In genomic region chr6:4740511-4740910, GRCm38 (mm10) we compare ENCODE assay signal across 8 mouse cellular contexts. TPM values are rescaled to one million over a fixed set of nuclear protein-coding genes. Genes with fewer than 3 reads are reported as not detected.
DNase-seq lines count a peak whose midpoint lies in the region; ATAC-seq and TF ChIP-seq lines count a peak whose summit lies in the region.

No protein-coding gene starts in this region.

- WGBS in embryonic facial prominence, embryonic 11.5 days, result 23% methylated on average over 6 of the region's 6 CpGs
- WGBS in heart, embryonic 12.5 days, result 14% methylated on average over 6 of the region's 6 CpGs
- WGBS in limb, embryonic 10.5 days, result 41% methylated on average over 6 of the region's 6 CpGs

- H3K27ac ChIP-seq in embryonic facial prominence, embryonic 11.5 days (replicated peaks; ENCODE audit: low read depth, low read length), result no peak overlapping the region
- H3K27ac ChIP-seq in heart, embryonic 12.5 days (ENCODE audit: poor library complexity, severe bottlenecking), result no peak overlapping the region
- H3K27ac ChIP-seq in limb, embryonic 10.5 days, result 0 out of 2 replicates have a peak overlapping the region, but pooled peaks have one; percentile 16

- no peaks in the 10 kb centered on the region for H3K4me1 ChIP-seq in embryonic facial prominence, embryonic 11.5 days (ENCODE audit: control insufficient read depth, insufficient read depth, low read length)
- peaks cover 41% of the 10 kb centered on the region for H3K4me1 ChIP-seq in heart, embryonic 12.5 days (replicated peaks)
- peaks cover 59% of the 10 kb centered on the region for H3K4me1 ChIP-seq in limb, embryonic 10.5 days

- no peak overlapping the region for H3ac ChIP-seq in myocyte (ENCODE audit: control insufficient read depth, insufficient read length)

- no peaks in the 10 kb centered on the region for H3K36me3 ChIP-seq in embryonic facial prominence, embryonic 11.5 days (replicated peaks; ENCODE audit: control insufficient read depth, insufficient read depth, low read depth, low read length)
- no peaks in the 10 kb centered on the region for H3K36me3 ChIP-seq in heart, embryonic 12.5 days
- peaks cover under 1% of the 10 kb centered on the region; the same call in 1 of the 2 replicates for H3K36me3 ChIP-seq in limb, embryonic 10.5 days
- no peaks in the 10 kb centered on the region for H3K36me3 ChIP-seq in myocyte (ENCODE audit: control insufficient read depth, insufficient read depth)

- no peaks in the 10 kb centered on the region for H3K9me3 ChIP-seq in embryonic facial prominence, embryonic 11.5 days (replicated peaks; ENCODE audit: control insufficient read depth, low read length)
- no peaks in the 10 kb centered on the region for H3K9me3 ChIP-seq in heart, embryonic 12.5 days (replicated peaks)
- no peaks in the 10 kb centered on the region for H3K9me3 ChIP-seq in limb, embryonic 10.5 days (replicated peaks)

- DNase-seq in urinary bladder, postnatal 14 days (ENCODE audit: low spot score), result peak; percentile 37
- no peak for DNase-seq in urinary bladder, adult 2 months (ENCODE audit: low spot score)
- peak; percentile 33 for DNase-seq in embryonic facial prominence, embryonic 11.5 days (ENCODE audit: low spot score)
- DNase-seq in limb, embryonic 10.5 days (ENCODE audit: low spot score), result no peak
- DNase-seq in thymus, adult 18-20 months, result no peak

- no peak overlapping the region for H3K9ac ChIP-seq in embryonic facial prominence, embryonic 11.5 days (replicated peaks; ENCODE audit: low read length)
- no peak overlapping the region for H3K9ac ChIP-seq in heart, embryonic 12.5 days

- H3K4me3 ChIP-seq in embryonic facial prominence, embryonic 11.5 days (ENCODE audit: low read depth, low read length), result no peak overlapping the region
- H3K4me3 ChIP-seq in heart, embryonic 12.5 days, result no peak overlapping the region
- no peak overlapping the region for H3K4me3 ChIP-seq in limb, embryonic 10.5 days
- H3K4me3 ChIP-seq in myocyte, result no peak overlapping the region

- H3K27me3 ChIP-seq in embryonic facial prominence, embryonic 11.5 days (ENCODE audit: control insufficient read depth, insufficient read depth, low read length), result no peaks in the 10 kb centered on the region
- H3K27me3 ChIP-seq in heart, embryonic 12.5 days (replicated peaks), result no peaks in the 10 kb centered on the region
- no peaks in the 10 kb centered on the region for H3K27me3 ChIP-seq in limb, embryonic 10.5 days (ENCODE audit: low read depth, poor library complexity, severe bottlenecking)
- no peaks in the 10 kb centered on the region for H3K27me3 ChIP-seq in myocyte (ENCODE audit: control insufficient read depth, insufficient read depth, insufficient read length)

- TF ChIP-seq POLR2A in myocyte (IDR thresholded peaks at IDR 0.05; ENCODE audit: insufficient read length, low read depth), result no peak

- H3K4me2 ChIP-seq in embryonic facial prominence, embryonic 11.5 days (ENCODE audit: low read depth, low read length), result no peak overlapping the region
- H3K4me2 ChIP-seq in heart, embryonic 12.5 days, result peak overlapping the region; percentile 17; the same call in 1 of the 2 replicates
- peak overlapping the region; percentile 28 for H3K4me2 ChIP-seq in myocyte (ENCODE audit: low read depth)

- no peak for ATAC-seq in embryonic facial prominence, embryonic 11.5 days (replicated peaks; ENCODE audit: insufficient number of reproducible peaks, low FRiP score, low TSS enrichment, low read depth)
- ATAC-seq in heart, embryonic 12.5 days (ENCODE audit: insufficient number of reproducible peaks, low FRiP score), result no peak; the same call in 1 of the 2 replicates
- ATAC-seq in granulocyte monocyte progenitor cell, adult 5-6 weeks (replicated peaks; ENCODE audit: poor library complexity, severe bottlenecking), result no peak

- H3K79me2 ChIP-seq in myocyte (ENCODE audit: control insufficient read depth, insufficient read depth), result no peaks in the 10 kb centered on the region

TF ChIP-seq in myocyte, 11 proteins besides CTCF, POLR2A, EP300 and RAD21:
- no peak for TF ChIP-seq MAX (IDR thresholded peaks at IDR 0.05; ENCODE audit: low read depth)
- no peak for TF ChIP-seq TCF3 (IDR thresholded peaks at IDR 0.05; ENCODE audit: insufficient read length, low read depth)
- TF ChIP-seq E2F4 (IDR thresholded peaks at IDR 0.05; ENCODE audit: insufficient read depth), result no peak
- TF ChIP-seq MYOD1 (IDR thresholded peaks at IDR 0.05; ENCODE audit: control insufficient read depth in 1 of 3, insufficient read length in 2 of 3, low read depth in 2 of 3), result no peak
- TF ChIP-seq TCF12 (IDR thresholded peaks at IDR 0.05; ENCODE audit: insufficient read depth, poor library complexity, severe bottlenecking), result no peak
- no peak for TF ChIP-seq CEBPB (IDR thresholded peaks at IDR 0.05; ENCODE audit: insufficient read depth, poor library complexity, severe bottlenecking)
- TF ChIP-seq MYOG (IDR thresholded peaks at IDR 0.05; ENCODE audit: control insufficient read depth in 1 of 3, insufficient read depth in 1 of 3, insufficient read length in 2 of 3, low read depth in 2 of 3), result no peak
- no peak for TF ChIP-seq REST (IDR thresholded peaks at IDR 0.05; ENCODE audit: insufficient read depth, insufficient read length)
- no peak for TF ChIP-seq USF1 (IDR thresholded peaks at IDR 0.05; ENCODE audit: low read depth)
- no peak for TF ChIP-seq SRF (IDR thresholded peaks at IDR 0.05; ENCODE audit: control insufficient read depth, insufficient read length, low read depth)
- no peak for TF ChIP-seq POLR2AphosphoS2 (IDR thresholded peaks at IDR 0.05; ENCODE audit: insufficient read length, low read depth)

RNA-seq across cellular contexts. Expression of gene Sgce, which starts 6.5 kb away (rescaled TPM):
- polyA plus RNA-seq in urinary bladder, adult 2 months (2012; rRNA removed), result 71.6 and 86.3 TPM in 2 replicates
- polyA plus RNA-seq in embryonic facial prominence, embryonic 11.5 days (2014; fragmentation: Nextera tagmentation; extraction: Ambion mirVana), result 51.1 and 58.8 TPM in 2 replicates
- 60.6 and 62.2 TPM in 2 replicates for polyA plus RNA-seq in heart, embryonic 12.5 days (2016; fragmentation: Nextera tagmentation; extraction: Ambion mirVana)
- polyA plus RNA-seq in limb, embryonic 10.5 days (2016; fragmentation: Nextera tagmentation; extraction: Ambion mirVana), result 38.5 and 52.3 TPM in 2 replicates
- polyA plus RNA-seq in myocyte (2012; fragmentation: generic; extraction: Trizol), result 16.8 TPM
- not detected in 2 replicates for total RNA-seq in granulocyte monocyte progenitor cell, adult 5-6 weeks (2014; fragmentation: Nextera tagmentation)
- total RNA-seq in granulocyte monocyte progenitor cell, adult 5-6 weeks (2017), result 1.0 and 2.3 TPM in 2 replicates

RNA-seq across cellular contexts. Expression of gene Peg10, which starts 6.6 kb away (rescaled TPM):
- 5.5 and 8.5 TPM in 2 replicates for polyA plus RNA-seq in urinary bladder, adult 2 months (2012; rRNA removed)
- 25.2 and 25.3 TPM in 2 replicates for polyA plus RNA-seq in embryonic facial prominence, embryonic 11.5 days (2014; fragmentation: Nextera tagmentation; extraction: Ambion mirVana)
- 4.1 and 4.2 TPM in 2 replicates for polyA plus RNA-seq in heart, embryonic 12.5 days (2016; fragmentation: Nextera tagmentation; extraction: Ambion mirVana)
- 32.7 and 33.5 TPM in 2 replicates for polyA plus RNA-seq in limb, embryonic 10.5 days (2016; fragmentation: Nextera tagmentation; extraction: Ambion mirVana)
- polyA plus RNA-seq in myocyte (2012; fragmentation: generic; extraction: Trizol), result 2.6 TPM
- not detected in 2 replicates for total RNA-seq in granulocyte monocyte progenitor cell, adult 5-6 weeks (2014; fragmentation: Nextera tagmentation)
- total RNA-seq in granulocyte monocyte progenitor cell, adult 5-6 weeks (2017), result 0.04 and 0.15 TPM in 2 replicates

Comparison
In these comparisons a context has a peak if more than half of its experiments do, and no peak if none do; other contexts are left out.
1. DNase-seq: peak in urinary bladder, postnatal 14 days (single experiment) and embryonic facial prominence, embryonic 11.5 days (single experiment); none in urinary bladder, adult 2 months (single experiment), limb, embryonic 10.5 days (single experiment) and thymus, adult 18-20 months (0 of 2).